Mouse (Mus musculus) liver, embryonic 16.5 days (tissue): ENCODE measurements at regions not wholly inside any gene's neighbourhood (a gene's known extent, or its start where the extent isn't known, plus 50 kb on each side); places are given as distances from the start of the nearest gene placed in this dataset.

Experiments used
- ATAC-seq: fragments of 200-750 bp; cut with Nextera tagmentation; 2 replicates; pipeline ENCODE4 v1.8.0; 2017; ENCODE audit warnings: low read depth, mild to moderate bottlenecking, moderate number of reproducible peaks, moderate library complexity
- H3K27ac ChIP-seq: fragments of 300-500 bp; sonication (generic); 2 replicates; pipeline ENCODE4 v1.5.1; 2014; ENCODE audit warnings: mild to moderate bottlenecking, low read length
- H3K27me3 ChIP-seq: fragments of 300-500 bp; sonication (generic); 2 replicates; pipeline ENCODE4 v1.6.1; 2014; ENCODE audit warnings: low read depth, low read length, mixed read lengths; ENCODE audit not compliant: control insufficient read depth, insufficient read depth
- H3K36me3 ChIP-seq: fragments of 300-500 bp; sonication (generic); 2 replicates; pipeline ENCODE4 v1.6.1; 2014; ENCODE audit warnings: mild to moderate bottlenecking; ENCODE audit not compliant: control insufficient read depth, insufficient read depth
- H3K4me1 ChIP-seq: fragments of 300-500 bp; sonication (generic); 2 replicates; pipeline ENCODE4 v1.6.1; 2014; ENCODE audit warnings: low read depth, low read length, mixed read lengths; ENCODE audit not compliant: control insufficient read depth
- H3K4me2 ChIP-seq: fragments of 300-500 bp; sonication (generic); 2 replicates; pipeline ENCODE4 v1.6.1; 2014; ENCODE audit warnings: low read depth, low read length, mixed read lengths
- H3K4me3 ChIP-seq: fragments of 300-500 bp; sonication (generic); 2 replicates; pipeline ENCODE4 v1.5.1; 2014; ENCODE audit warnings: low read depth, mild to moderate bottlenecking, low read length
- H3K9ac ChIP-seq: fragments of 300-500 bp; sonication (generic); 2 replicates; pipeline ENCODE4 v1.6.1; 2014; ENCODE audit warnings: low read depth, low read length
- H3K9me3 ChIP-seq: fragments of 300-500 bp; sonication (generic); replicated peaks from 2 replicates; pipeline ENCODE4 v1.6.1; 2016; ENCODE audit warnings: low read length; ENCODE audit not compliant: control insufficient read depth
- WGBS: fragments of 180-500 bp; shearing (Covaris S2); extraction: QIAGEN DNeasy Blood & Tissue Kit; methylation state at CpG from one replicate; pipeline ENCODE4 v1.1.7; 2014; ENCODE audit not compliant: insufficient replicate concordance; 5-methylcytosine and 5-hydroxymethylcytosine counted together

- no peak overlapping the region for H3K27ac ChIP-seq
- no peak for ATAC-seq
- H3K9me3 ChIP-seq: no peaks in the 10 kb centered on the region
- no peak overlapping the region for H3K9ac ChIP-seq
- H3K36me3 ChIP-seq: no peaks in the 10 kb centered on the region
- no peaks in the 10 kb centered on the region for H3K4me1 ChIP-seq
- H3K27me3 ChIP-seq: no peaks in the 10 kb centered on the region
- no peak overlapping the region for H3K4me2 ChIP-seq
- whole genome bisulfite sequencing: 72% methylated on average over 10 of the region's 10 CpGs
- no peak overlapping the region for H3K4me3 ChIP-seq
Measured at GRCm38 (mm10) chr3:148220024-148220590, 770.2 kb downstream of the Adgrl2 start.

GRCm38 (mm10) chr3:148202148-148202547 is 788.2 kb downstream of the Adgrl2 start:
- Histone ChIP-seq H3K36me3 (no peaks in the 10 kb centered on the region), H3K9me3 (no peaks in the 10 kb centered on the region), H3K9ac (no peak overlapping the region), H3K4me2 (no peak overlapping the region), H3K27ac (no peak overlapping the region), H3K4me1 (no peaks in the 10 kb centered on the region), H3K27me3 (no peaks in the 10 kb centered on the region), H3K4me3 (no peak overlapping the region)
- 49% methylated on average over 3 of the region's 3 CpGs for WGBS
- no peak for ATAC-seq

DNA sequence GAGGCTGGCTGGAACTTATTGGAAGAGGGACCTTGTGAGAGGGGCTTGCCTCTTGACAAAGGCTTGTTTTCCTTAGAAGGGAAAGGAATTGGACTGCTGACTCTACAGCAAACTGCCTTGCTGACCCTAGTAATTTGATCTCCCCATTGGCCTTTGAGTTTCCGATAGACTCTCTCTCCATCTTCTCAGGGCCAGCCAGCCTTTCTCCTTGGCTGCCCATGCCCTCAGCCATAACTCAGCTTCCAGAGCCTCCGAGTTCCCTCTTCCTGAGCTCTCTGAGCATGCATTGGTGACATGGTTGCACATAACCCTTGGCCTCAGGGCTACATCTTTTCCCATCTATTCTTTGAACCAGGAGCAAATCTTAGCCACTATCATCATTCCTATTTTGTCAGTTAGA is 803.7 kb downstream of the Adgrl2 start:
- WGBS: 61% methylated on average over 2 of the region's 2 CpGs
- Histone ChIP-seq H3K9me3 (no peaks in the 10 kb centered on the region), H3K4me2 (no peak overlapping the region), H3K4me3 (no peak overlapping the region), H3K27me3 (no peaks in the 10 kb centered on the region), H3K36me3 (no peaks in the 10 kb centered on the region), H3K4me1 (no peaks in the 10 kb centered on the region), H3K9ac (no peak overlapping the region), H3K27ac (no peak overlapping the region)
- no peak for ATAC-seq

GRCm38 (mm10) chr3:148167556-148167955 is 822.8 kb downstream of the Adgrl2 start:
- no peaks in the 10 kb centered on the region for H3K36me3 ChIP-seq
- WGBS: 43% methylated on average over 1 of the region's 1 CpGs
- H3K4me3 ChIP-seq: no peak overlapping the region
- no peaks in the 10 kb centered on the region for H3K9me3 ChIP-seq
- H3K4me1 ChIP-seq: no peaks in the 10 kb centered on the region
- H3K27ac ChIP-seq: no peak overlapping the region
- H3K4me2 ChIP-seq: no peak overlapping the region
- H3K9ac ChIP-seq: no peak overlapping the region
- H3K27me3 ChIP-seq: no peaks in the 10 kb centered on the region
- no peak for ATAC-seq

- H3K4me2 ChIP-seq: no peak overlapping the region
- H3K27ac ChIP-seq: no peak overlapping the region
- no peak for ATAC-seq
- no peaks in the 10 kb centered on the region for H3K9me3 ChIP-seq
- H3K4me1 ChIP-seq: no peaks in the 10 kb centered on the region
- H3K36me3 ChIP-seq: no peaks in the 10 kb centered on the region
- 41% methylated on average over 3 of the region's 3 CpGs for WGBS
- no peak overlapping the region for H3K9ac ChIP-seq
- no peaks in the 10 kb centered on the region for H3K27me3 ChIP-seq
- no peak overlapping the region for H3K4me3 ChIP-seq
Measured at GRCm38 (mm10) chr3:148159059-148159458, 831.3 kb downstream of the Adgrl2 start.

GRCm38 (mm10) chr3:148158533-148158932 is 831.8 kb downstream of the Adgrl2 start:
- no peaks in the 10 kb centered on the region for H3K27me3 ChIP-seq
- ATAC-seq: no peak
- no peak overlapping the region for H3K27ac ChIP-seq
- no peaks in the 10 kb centered on the region for H3K36me3 ChIP-seq
- no peaks in the 10 kb centered on the region for H3K9me3 ChIP-seq
- H3K4me3 ChIP-seq: no peak overlapping the region
- no peak overlapping the region for H3K4me2 ChIP-seq
- H3K9ac ChIP-seq: no peak overlapping the region
- WGBS: 53% methylated on average over 2 of the region's 2 CpGs
- no peaks in the 10 kb centered on the region for H3K4me1 ChIP-seq

- ATAC-seq: no peak
- WGBS: 42% methylated on average over 2 of the region's 2 CpGs
- Histone ChIP-seq H3K27me3 (no peaks in the 10 kb centered on the region), H3K9me3 (no peaks in the 10 kb centered on the region), H3K9ac (no peak overlapping the region), H3K36me3 (no peaks in the 10 kb centered on the region), H3K4me3 (no peak overlapping the region), H3K4me2 (no peak overlapping the region), H3K4me1 (no peaks in the 10 kb centered on the region), H3K27ac (no peak overlapping the region)
Measured at GRCm38 (mm10) chr3:148143776-148144175, 846.6 kb downstream of the Adgrl2 start.

GRCm38 (mm10) chr3:148136791-148137251 is 853.5 kb downstream of the Adgrl2 start:
- Histone ChIP-seq H3K36me3 (no peaks in the 10 kb centered on the region), H3K4me3 (no peak overlapping the region), H3K27ac (no peak overlapping the region), H3K9ac (no peak overlapping the region), H3K4me1 (no peaks in the 10 kb centered on the region), H3K9me3 (no peaks in the 10 kb centered on the region), H3K4me2 (no peak overlapping the region), H3K27me3 (no peaks in the 10 kb centered on the region)
- no peak for ATAC-seq
- WGBS: 58% methylated on average over 3 of the region's 3 CpGs

DNA sequence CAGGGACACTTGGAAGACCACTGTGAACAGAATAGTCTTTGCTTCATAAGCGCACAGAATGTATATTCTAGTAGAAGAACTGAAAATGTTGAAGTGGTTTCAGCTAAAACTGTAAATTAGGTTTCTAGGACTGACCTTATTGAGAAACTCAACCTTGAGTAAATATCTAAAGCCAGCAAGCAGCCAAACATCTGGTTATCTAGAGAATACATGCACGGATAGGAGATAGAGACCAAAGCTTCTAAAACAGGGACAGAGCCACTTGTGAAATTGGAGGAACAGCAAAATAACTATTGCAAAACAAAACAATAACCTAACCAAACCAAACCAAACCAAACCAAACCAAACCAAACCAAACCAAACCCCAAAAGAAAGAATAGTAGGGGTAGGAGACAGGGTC is 855.7 kb downstream of the Adgrl2 start:
- no peaks in the 10 kb centered on the region for H3K4me1 ChIP-seq
- WGBS: 56% methylated on average over 2 of the region's 2 CpGs
- no peaks in the 10 kb centered on the region for H3K27me3 ChIP-seq
- H3K9ac ChIP-seq: no peak overlapping the region
- no peak for ATAC-seq
- no peaks in the 10 kb centered on the region for H3K9me3 ChIP-seq
- H3K27ac ChIP-seq: no peak overlapping the region
- no peaks in the 10 kb centered on the region for H3K36me3 ChIP-seq
- H3K4me2 ChIP-seq: no peak overlapping the region
- H3K4me3 ChIP-seq: no peak overlapping the region
